Mouse (Mus musculus) layer of hippocampus, postnatal 14 days (tissue): ENCODE measurements around the gene Slc15a1. TPM values are rescaled to one million over a fixed set of nuclear protein-coding genes. Genes with fewer than 3 reads are reported as not detected.

ENCODE experiments used
- DNase-seq, 2 experiments: peaks; one replicate each; pipeline ENCODE4 v3.0.0; 2021 to 2022; ENCODE audit warnings: low spot score in 2 of 2, mixed read lengths in 1 of 2
- total RNA-seq, 2 experiments: library from RNA; stranded (reverse); gene quantifications; 2 replicates each; pipeline ENCODE4 v1.2.3; 2021

Slc15a1 gene
- total RNA-seq, 2 experiments from 2014 or later, result 0.17 TPM; not detected in 1

GRCm38 (mm10) chr14:121494238-121494637, 10.8 kb downstream of the Slc15a1 start:
- no peak for DNase-seq

DNA sequence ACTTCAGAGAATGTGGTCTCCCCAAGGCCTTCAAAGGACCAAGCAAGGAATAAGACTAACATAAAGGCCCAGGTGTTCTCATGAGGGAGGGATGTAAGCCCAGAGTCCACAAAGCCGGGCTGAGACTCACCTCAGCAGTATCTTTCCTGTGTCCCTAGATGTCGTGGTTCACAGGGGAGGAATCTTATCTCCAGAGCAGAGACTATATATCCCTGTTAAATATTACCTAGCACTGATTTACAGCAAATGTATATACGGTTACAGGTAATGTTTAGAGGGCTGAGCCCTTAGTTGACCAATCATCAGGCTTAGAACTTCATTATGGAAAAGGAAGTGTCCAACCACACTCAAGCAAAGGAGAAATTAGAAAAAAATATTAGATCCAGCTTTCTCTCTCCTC, 11.3 kb downstream of the Slc15a1 start:
- DNase-seq, result no peak

GRCm38 (mm10) chr14:121492328-121492727, 12.7 kb downstream of the Slc15a1 start:
- DNase-seq, result no peak

DNA sequence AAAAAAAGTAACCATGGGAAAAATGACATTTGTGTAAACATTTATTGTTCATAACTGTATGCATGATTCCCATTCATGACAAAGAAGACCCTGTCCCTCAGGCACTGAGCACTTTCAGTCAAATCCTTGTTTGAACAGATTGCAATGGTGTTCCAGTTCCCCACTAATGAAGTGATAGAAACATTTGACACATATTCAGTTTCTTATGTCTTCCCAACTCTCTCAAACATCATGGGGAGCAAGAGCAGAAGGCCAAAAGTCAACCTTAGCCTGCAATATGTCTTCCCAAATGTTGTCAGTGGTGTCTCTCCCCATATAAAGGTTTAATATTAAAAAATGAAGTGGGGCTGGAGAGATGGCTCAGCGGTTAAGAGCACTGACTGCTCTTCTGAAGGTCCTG, 19.3 kb downstream of the Slc15a1 start:
- DNase-seq, result no peak

GRCm38 (mm10) chr14:121484436-121484835, 20.6 kb downstream of the Slc15a1 start:
- DNase-seq, result no peak

DNA sequence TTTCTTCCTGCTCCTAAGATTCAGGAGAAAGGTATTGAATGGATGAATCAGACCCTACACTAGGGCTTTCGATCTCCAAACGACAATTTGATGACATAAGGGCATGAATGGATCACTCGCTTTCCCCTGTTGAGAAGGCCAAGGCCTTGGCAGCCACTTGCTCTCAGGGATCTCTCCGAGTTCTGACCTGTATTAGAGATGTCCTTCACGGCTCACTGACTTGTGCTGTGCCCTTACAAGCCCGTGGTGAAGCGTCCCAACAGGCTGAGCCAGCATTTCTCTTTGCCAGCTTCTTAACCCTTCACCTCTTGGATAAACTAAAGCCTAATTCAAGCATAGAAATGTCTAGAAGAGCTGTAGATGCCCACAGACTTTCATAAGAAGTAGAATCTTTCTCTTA, 22.9 kb downstream of the Slc15a1 start:
- DNase-seq, result no peak

DNA sequence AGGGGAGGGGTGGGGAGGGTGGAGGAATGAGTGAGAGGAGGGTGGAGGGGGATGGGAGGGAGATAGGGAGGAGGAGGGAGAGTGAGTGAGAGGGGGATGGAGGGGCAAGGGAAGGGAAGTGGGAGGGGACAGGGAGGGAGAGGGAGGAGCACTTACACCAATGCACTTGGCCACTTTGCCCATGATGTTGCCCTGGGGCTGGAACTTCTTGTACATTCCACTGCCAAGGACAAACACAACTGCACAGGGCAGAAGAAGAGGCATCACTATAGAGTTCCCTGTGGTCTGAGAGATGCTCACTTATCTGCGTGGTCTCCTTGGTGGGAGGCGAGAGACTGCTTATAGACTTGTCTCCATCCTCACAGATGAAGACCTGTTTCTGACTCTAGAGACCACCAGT, 23.5 kb downstream of the Slc15a1 start:
- DNase-seq, result no peak

DNA sequence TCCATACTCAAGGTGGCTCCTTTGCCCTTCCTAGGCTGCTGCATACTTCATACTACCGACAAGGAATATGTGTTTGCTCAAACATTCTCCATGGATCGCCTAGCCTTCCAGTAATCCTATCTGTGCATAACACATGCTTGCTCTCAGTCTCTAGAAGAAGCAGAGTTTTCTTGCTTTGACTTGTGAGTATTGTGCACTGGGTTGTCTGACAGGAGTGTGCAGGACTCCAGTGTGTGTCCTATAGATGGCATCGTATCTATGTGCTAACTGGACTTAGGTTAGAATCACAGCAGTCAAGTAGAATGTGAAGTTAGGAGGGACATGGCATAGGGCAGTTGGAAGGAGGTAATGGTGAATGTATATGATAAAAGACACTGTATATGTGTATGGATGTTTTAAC, 26.0 kb downstream of the Slc15a1 start:
- no peak for DNase-seq

DNA sequence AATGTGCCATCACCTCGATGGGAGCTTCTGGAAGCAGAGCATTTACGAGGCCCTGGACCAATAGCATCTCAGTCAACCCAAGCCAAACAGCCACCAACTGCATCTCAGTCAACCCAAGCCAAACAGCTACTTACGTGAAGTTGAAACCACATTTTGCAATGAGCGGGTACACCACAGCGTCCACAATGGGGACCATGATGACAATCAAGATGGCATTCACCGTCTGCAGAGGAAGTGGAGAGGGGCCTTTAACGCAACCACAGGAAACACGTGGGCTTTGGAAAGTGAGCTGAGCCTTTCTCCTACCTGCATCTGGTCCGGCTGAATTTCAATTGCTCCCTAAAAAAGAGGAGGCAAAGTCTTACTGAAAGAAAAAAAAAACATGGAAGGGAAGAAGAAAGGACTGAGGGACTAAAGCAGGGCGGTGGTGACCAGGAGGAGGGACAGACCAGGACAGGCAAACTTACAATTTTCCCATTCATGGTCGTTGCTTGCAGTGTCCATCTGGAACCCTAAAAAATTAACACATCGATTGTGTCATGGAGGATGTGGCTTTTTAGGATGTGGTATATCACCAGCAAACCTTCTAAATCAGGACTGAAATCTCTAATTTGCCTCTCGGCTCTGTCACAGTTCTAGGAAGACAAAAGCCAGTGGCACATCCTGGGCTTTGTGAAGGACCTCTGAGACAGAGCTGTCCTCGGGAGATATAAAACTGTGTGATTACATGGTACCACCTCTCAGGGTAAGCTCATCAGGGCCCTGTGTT, 26.9 kb downstream of the Slc15a1 start:
- no peak for DNase-seq

DNA sequence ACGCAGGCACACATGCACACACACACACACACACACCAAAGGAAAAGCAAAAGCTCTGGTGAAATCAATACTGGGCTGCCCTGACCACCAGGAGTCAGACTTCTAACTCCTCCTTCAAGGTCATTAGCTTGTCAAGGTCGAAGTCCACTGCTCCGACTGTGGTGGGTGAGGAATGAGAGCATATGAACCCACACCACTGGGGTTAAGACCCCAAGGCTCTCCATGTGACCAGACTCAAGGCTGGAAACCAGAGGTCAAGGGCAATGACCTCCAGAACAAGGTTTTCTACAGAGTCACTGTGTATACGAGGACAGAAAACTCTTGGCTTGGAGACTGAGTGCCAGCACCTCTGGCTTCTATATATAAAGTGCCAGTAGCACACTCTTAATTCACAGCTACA, 31.2 kb downstream of the Slc15a1 start:
- no peak for DNase-seq

DNA sequence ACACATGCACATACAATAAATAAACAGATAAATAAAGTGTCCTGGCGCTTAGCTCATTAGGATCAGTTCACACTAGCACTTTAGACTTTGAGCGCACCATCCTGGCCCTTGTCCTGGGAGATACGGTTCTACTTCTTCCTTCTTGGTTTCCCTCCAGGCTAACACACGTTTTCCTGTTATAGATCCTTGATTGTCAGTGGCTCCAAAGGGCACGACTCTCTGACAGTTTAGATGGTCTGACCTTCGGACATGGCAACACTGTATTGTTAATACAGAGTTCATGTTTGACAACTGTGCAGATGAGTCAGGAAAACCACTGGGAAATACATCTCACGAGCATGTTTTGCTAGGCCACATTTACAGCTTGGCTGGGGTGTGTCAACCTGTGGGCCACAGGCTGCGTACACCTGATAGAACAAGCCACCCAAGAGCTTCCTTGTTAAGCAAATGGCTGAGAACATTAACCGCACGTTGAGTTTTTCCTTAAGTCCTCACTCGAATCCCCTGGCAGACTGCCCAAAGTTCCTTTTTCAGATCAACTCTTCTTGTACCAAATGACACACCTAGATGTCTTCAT, 33.4 kb downstream of the Slc15a1 start:
- DNase-seq, result no peak

DNA sequence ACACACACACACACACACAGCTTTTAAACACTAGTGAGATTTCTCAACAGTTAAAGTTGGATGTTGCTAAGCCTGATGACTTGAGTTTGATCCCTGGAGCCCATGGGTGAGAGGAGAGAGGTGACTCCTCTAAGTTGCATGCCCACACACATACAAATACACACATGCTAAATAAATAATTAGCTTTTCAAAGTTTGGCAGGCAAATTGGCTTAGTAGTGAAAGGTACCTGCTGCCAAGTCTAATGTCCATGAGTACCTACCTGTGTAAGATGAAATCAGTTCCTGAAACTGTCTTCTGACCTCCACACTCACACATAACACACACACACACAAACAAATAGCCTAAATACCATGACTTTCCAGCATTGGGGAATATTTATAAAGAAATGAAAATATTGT, 35.5 kb downstream of the Slc15a1 start:
- DNase-seq, result no peak

GRCm38 (mm10) chr14:121467646-121468045, 37.4 kb downstream of the Slc15a1 start:
- no peak for DNase-seq

GRCm38 (mm10) chr14:121466501-121466900, 38.6 kb downstream of the Slc15a1 start:
- no peak for DNase-seq

DNA sequence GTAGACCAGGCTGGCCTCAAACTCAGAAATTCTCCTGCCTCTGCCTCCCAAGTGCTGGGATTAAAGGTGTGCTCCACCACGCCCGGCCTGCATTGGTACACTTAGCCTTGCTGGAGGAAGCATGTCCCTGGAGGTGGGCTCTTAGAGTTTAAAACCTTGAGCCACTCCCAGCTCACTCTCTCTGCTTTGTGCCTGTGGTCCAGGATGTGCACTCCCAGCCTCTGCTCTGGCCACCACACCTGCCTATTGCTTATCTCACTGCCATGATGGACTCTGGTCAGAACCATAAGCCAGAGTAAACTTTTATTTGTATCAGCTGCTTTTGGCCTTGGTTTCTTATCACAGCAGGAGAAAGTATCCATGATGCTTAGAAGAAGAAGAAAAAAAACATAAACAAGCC, 40.7 kb downstream of the Slc15a1 start:
- DNase-seq, result no peak

DNA sequence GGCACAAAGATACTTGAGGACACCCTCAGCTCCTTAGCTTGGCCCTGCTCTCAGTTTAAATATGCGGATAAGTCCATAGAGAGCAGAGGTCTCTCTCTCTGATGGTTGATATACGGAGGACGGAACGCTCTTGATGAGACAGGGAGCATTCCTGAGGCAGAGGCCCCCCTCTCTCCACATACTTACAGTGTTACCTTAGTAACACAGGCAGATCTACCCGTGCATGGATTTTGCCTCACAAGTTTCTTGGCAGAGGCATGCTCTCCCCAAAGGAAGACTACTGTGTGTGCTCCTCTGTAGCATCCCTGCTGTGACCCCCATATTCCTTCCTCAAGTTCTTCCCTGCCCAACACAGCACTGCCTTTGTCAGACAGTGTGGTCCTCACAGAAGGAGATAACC, 42.3 kb downstream of the Slc15a1 start:
- DNase-seq, result no peak

DNA sequence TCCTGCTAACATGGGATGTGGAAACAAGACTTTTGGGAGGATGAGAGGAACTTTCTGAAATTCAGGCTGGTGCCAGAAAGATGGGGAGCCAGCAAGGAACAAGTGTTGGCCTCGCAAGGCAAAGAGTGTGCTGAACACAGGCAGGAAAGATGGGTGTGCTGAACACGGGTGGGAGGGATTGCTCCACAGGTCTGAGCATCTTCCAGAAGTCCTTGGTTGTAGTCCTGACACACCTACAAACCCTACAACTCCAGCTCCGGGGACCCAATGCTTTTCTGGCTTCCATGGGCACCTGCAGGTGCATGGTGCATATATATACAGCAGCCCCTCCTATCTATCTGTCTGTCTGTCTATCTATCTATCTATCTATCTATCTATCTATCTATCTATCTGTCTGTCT, 44.1 kb downstream of the Slc15a1 start:
- DNase-seq, result no peak

DNA sequence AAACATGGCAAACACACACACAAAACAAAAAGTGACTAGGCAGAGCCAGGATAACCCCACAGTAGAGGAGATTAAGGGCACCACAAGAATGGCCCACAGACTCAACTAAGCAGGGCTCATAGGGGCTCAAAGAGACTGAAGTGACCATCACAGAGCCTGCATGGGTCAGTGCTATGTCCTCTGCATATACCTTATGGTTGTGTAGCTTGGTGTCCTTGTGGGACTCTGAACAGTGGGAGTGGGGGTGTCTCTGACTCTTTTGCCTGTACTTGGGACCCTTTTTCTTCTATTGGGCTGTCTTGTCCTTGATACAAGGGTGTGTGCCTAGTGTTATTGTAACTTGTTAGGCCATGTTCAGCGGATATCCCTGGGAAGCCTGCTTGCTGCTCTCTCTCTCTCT, 46.5 kb downstream of the Slc15a1 start:
- no peak for DNase-seq

DNA sequence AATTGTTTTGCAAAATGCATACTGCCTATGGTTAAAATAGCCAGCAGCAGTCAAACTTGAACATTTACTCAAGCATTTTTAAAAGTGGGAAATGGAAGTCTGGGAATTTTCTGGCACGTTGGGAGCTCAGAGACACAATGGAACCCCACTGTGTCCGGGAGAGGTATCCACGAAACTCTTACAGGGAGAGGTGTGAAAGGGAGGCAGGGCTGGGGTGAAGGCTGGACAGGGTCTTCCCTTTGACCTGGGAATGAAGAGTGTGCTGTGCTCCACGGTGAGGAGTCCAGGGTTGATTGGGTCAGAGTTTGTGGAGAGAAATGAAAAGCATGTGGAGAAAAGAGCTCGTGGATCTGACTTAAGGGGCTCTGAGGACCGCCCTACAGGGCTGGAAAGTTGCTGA, 47.5 kb downstream of the Slc15a1 start:
- no peak for DNase-seq

DNA sequence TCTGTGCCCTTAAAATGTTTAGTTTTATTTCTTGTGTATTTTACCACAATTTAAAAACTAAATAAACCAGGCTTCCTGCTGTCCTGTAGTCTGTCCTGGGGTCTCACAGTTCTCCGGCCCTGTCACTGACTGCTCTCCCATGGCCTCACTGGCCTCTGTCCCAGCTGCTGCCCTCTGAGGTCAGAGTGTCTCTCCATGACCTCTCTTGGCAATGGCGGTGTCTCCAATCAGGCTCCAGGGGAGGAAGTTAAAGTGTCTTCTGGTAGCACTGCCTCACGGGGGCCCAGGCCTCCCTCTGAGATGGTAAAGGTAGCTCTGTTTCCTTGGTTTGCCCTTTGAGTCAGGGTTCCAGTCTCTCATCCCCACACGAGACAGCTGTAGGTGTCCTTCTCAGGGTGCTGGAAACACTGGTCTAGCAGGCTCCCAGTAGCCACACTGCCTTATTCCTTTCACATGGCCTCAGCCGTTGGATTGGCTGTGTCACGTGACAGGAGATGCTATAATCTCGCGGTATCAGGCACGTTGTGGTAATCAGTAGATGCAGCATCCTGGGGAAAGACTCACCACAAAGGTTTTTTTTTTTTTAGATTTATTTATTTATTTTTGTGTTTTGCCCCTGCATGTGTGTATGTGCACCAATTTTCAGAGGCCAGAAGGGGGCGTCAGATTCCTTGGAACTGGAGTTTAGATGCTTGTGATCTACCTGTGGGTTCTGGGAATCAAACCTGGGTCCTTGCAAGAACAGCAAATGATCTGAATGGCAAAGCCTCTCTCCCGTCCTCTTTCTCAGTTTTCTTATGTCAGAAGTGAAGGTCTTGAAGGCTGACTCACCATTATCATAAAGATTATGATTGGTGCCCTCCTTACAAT, 48.4 kb downstream of the Slc15a1 start:
- no peak for DNase-seq

GRCm38 (mm10) chr14:121455976-121456375, 49.1 kb downstream of the Slc15a1 start:
- DNase-seq, result no peak

DNA sequence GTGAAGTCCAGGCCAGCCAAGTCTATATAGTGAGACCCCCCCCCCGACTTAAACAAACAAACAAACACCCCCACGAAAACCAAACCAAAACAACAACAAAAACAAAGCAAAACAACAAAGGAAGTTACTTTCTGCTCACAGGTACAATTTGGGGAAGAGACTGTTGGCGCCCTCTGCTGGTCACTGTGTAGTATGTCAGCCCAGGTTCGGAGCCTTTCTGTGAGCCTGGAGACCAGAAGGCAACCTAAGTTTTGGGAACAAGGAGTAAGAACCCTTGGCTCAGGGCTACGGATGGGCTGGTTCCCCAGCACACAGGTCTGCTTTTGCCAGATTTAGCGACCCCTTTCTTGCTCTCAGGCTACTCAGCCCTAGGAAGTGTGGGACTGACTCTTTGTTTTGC, 49.5 kb downstream of the Slc15a1 start:
- peak; percentile 49 to 66 for DNase-seq
